Mouse (Mus musculus): ENCODE data around the gene Ankmy1. TPM values are rescaled to one million over a fixed set of nuclear protein-coding genes. Genes with fewer than 3 reads are reported as not detected.

Gene Ankmy1
- polyA plus RNA-seq, 1 experiment from 2014 or later, result 0.16 TPM

GRCm38 (mm10) chr1:92832011-92833010 lies 70.4 kb downstream of the Ankmy1 start:
- H3K4me1 ChIP-seq (replicated peaks; ENCODE audit: control insufficient read depth, insufficient read depth, low read length), result peaks cover 7% of the 10 kb centered on the region; the same call in 1 of the 2 replicates
- peak overlapping the region; percentile 79 for H3K4me2 ChIP-seq
- no peaks in the 10 kb centered on the region for H3K36me3 ChIP-seq (ENCODE audit: control insufficient read depth, insufficient read depth, low read length)
- DNase-seq (ENCODE audit: low spot score) (peak; percentile 69), ATAC-seq (replicated peaks; ENCODE audit: low FRiP score) (peak; percentile 8; the same call in 1 of the 2 replicates)
- peak overlapping the region; percentile 19 for H3K27ac ChIP-seq (ENCODE audit: low read depth, low read length)
- peak overlapping the region; percentile 62 for H3K9ac ChIP-seq (ENCODE audit: low read depth, low read length)
- peak overlapping the region; percentile 60 for H3K4me3 ChIP-seq (ENCODE audit: low read depth, low read length)
- H3K9me3 ChIP-seq (ENCODE audit: control insufficient read depth, low read length), result no peaks in the 10 kb centered on the region
- 4% methylated on average over 62 of the region's 62 CpGs for WGBS
- peaks cover 45% of the 10 kb centered on the region for H3K27me3 ChIP-seq (replicated peaks; ENCODE audit: control insufficient read depth, insufficient read depth, low read length)

DNA sequence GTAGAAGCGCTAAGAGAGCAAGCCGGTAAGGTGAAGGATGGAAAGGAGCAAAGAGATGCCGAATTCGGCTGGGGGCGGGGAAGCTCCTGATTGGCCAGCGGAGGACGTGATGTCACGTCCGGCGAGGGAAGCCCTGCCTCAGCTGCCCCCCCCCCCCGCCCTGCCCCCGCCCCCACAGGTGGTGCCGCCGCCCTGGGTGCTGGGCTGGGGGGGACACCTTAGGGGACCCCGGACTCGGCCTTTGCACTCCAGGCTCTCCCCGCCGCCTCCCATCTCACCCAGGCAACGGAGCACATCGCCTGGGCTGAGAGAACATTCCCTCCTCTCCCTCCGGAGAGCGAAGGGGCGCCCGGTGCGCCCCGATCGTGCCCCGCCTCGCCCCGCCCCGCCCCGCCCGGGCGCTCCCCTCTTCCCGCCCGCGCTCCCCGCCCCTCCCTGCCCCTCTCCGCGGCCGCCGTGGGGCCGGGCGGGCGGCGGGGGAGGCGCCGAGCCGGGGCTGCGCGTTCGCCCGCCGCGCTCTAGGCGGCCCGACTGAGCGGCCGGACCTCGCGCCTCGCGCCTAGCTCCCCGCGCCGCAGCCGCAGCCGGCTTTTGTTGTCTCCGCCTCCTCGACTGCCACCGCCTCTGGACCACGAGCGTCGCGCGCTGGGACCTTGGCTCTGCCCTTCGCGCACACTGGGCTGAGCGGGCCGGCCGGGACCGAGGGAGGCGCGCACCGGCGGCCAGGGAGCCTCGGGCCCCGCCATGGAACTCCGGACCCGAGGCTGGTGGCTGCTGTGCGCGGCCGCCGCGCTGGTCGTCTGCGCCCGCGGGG lies 71.3 kb downstream of the Ankmy1 start, which contains the start of gene Gpc1:
Gene Gpc1 (plus strand): TSS at position 458 of the 814 bp plus-strand sequence.
- Histone ChIP-seq H3K27ac (ENCODE audit: low read depth, low read length) (peak within 1 kb of the TSS; percentile 48), H3K4me2 (peak within 1 kb of the TSS; percentile 79), H3K4me3 (ENCODE audit: low read depth, low read length) (peak within 1 kb of the TSS; percentile 60), H3K36me3 (ENCODE audit: control insufficient read depth, insufficient read depth, low read length) (no peaks in the 10 kb centered on the region), H3K9me3 (ENCODE audit: control insufficient read depth, low read length) (no peaks in the 10 kb centered on the region), H3K4me1 (replicated peaks; ENCODE audit: control insufficient read depth, insufficient read depth, low read length) (peaks cover 7% of the 10 kb centered on the region; the same call in 1 of the 2 replicates), H3K27me3 (replicated peaks; ENCODE audit: control insufficient read depth, insufficient read depth, low read length) (peaks cover 45% of the 10 kb centered on the region), H3K9ac (ENCODE audit: low read depth, low read length) (peak within 1 kb of the TSS; percentile 62)
- ATAC-seq (replicated peaks; ENCODE audit: low FRiP score), result peak; percentile 57
- peak; percentile 74 for DNase-seq (ENCODE audit: low spot score)
- WGBS, result 2% methylated on average over 64 of the region's 99 CpGs

GRCm38 (mm10) chr1:92830626-92831187 lies 72.0 kb downstream of the Ankmy1 start:
- Histone ChIP-seq H3K9ac (ENCODE audit: low read depth, low read length) (no peak overlapping the region), H3K4me2 (peak overlapping the region; percentile 79), H3K27ac (ENCODE audit: low read depth, low read length) (no peak overlapping the region), H3K4me3 (ENCODE audit: low read depth, low read length) (peak overlapping the region; percentile 60), H3K9me3 (ENCODE audit: control insufficient read depth, low read length) (no peaks in the 10 kb centered on the region), H3K27me3 (replicated peaks; ENCODE audit: control insufficient read depth, insufficient read depth, low read length) (peaks cover 45% of the 10 kb centered on the region), H3K4me1 (replicated peaks; ENCODE audit: control insufficient read depth, insufficient read depth, low read length) (peaks cover 7% of the 10 kb centered on the region; the same call in 1 of the 2 replicates), H3K36me3 (ENCODE audit: control insufficient read depth, insufficient read depth, low read length) (no peaks in the 10 kb centered on the region)
- no peak for ATAC-seq (replicated peaks; ENCODE audit: low FRiP score)
- no peak for DNase-seq (ENCODE audit: low spot score)
- 10% methylated on average over 13 of the region's 13 CpGs for WGBS

DNA sequence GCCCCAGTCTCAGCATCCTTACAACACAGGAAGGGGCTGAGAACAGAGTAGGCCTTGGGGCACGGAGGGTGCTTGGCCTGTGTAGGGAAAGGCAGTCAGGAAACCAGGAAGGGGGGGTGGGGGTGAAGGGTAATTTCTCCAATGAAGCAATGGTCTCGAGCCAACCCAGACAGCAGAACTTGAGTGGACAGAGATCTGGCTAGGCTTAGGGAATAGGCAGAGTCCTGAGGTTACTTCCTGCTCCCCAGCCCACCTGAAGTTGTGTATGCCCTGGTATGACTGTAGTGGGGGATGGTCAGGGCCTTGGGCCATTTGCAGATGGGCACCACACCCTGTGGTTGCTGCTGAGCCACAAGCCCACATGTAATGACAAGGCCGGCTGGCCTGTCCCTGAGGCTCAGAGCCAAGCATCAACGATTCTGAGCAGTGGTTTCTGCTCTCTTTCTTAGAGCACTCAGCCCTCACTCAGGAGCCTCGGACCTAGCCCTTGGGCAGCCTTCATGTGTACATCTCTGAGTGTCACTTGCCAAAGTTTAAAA lies 86.9 kb downstream of the Ankmy1 start:
- no peaks in the 10 kb centered on the region for H3K36me3 ChIP-seq (ENCODE audit: control insufficient read depth, insufficient read depth, low read length)
- DNase-seq (ENCODE audit: low spot score) (no peak), ATAC-seq (replicated peaks; ENCODE audit: low FRiP score) (no peak)
- H3K4me3 ChIP-seq (ENCODE audit: low read depth, low read length), result no peak overlapping the region
- no peaks in the 10 kb centered on the region for H3K27me3 ChIP-seq (replicated peaks; ENCODE audit: control insufficient read depth, insufficient read depth, low read length)
- H3K27ac ChIP-seq (ENCODE audit: low read depth, low read length), result no peak overlapping the region
- H3K4me1 ChIP-seq (replicated peaks; ENCODE audit: control insufficient read depth, insufficient read depth, low read length), result no peaks in the 10 kb centered on the region
- H3K9me3 ChIP-seq (ENCODE audit: control insufficient read depth, low read length), result no peaks in the 10 kb centered on the region
- no peak overlapping the region for H3K4me2 ChIP-seq
- H3K9ac ChIP-seq (ENCODE audit: low read depth, low read length), result no peak overlapping the region
- WGBS, result 67% methylated on average over 5 of the region's 5 CpGs

GRCm38 (mm10) chr1:92815100-92815499 lies 87.6 kb downstream of the Ankmy1 start:
- no peak for ATAC-seq (replicated peaks; ENCODE audit: low FRiP score)
- Histone ChIP-seq H3K27ac (ENCODE audit: low read depth, low read length) (no peak overlapping the region), H3K9me3 (ENCODE audit: control insufficient read depth, low read length) (no peaks in the 10 kb centered on the region), H3K4me2 (no peak overlapping the region), H3K4me3 (ENCODE audit: low read depth, low read length) (no peak overlapping the region), H3K36me3 (ENCODE audit: control insufficient read depth, insufficient read depth, low read length) (no peaks in the 10 kb centered on the region), H3K9ac (ENCODE audit: low read depth, low read length) (no peak overlapping the region), H3K4me1 (replicated peaks; ENCODE audit: control insufficient read depth, insufficient read depth, low read length) (no peaks in the 10 kb centered on the region), H3K27me3 (replicated peaks; ENCODE audit: control insufficient read depth, insufficient read depth, low read length) (no peaks in the 10 kb centered on the region)
- DNase-seq (ENCODE audit: low spot score), result no peak
- 81% methylated on average over 9 of the region's 9 CpGs for WGBS

- Histone ChIP-seq H3K27me3 (replicated peaks; ENCODE audit: control insufficient read depth, insufficient read depth, low read length) (no peaks in the 10 kb centered on the region), H3K4me3 (ENCODE audit: low read depth, low read length) (no peak overlapping the region), H3K9ac (ENCODE audit: low read depth, low read length) (no peak overlapping the region), H3K36me3 (ENCODE audit: control insufficient read depth, insufficient read depth, low read length) (no peaks in the 10 kb centered on the region), H3K9me3 (ENCODE audit: control insufficient read depth, low read length) (no peaks in the 10 kb centered on the region), H3K4me2 (no peak overlapping the region), H3K27ac (ENCODE audit: low read depth, low read length) (no peak overlapping the region), H3K4me1 (replicated peaks; ENCODE audit: control insufficient read depth, insufficient read depth, low read length) (no peaks in the 10 kb centered on the region)
- no peak for DNase-seq (ENCODE audit: low spot score)
- 69% methylated on average over 5 of the region's 5 CpGs for WGBS
- ATAC-seq (replicated peaks; ENCODE audit: low FRiP score), result no peak
Observed at GRCm38 (mm10) chr1:92814319-92814718, 88.4 kb downstream of the Ankmy1 start.

Measured in liver, embryonic 11.5 days (tissue).